Mouse (Mus musculus): ENCODE measurements around the gene N4bp3. TPM values are rescaled to one million over a fixed set of nuclear protein-coding genes. Genes with fewer than 3 reads are reported as not detected.
"Not testable (repeated sequence)": the region's sequence is repeated elsewhere in the genome, so short reads cannot be mapped to it uniquely, and the experiment has no call there.

Gene N4bp3
- polyA plus RNA-seq, 1 experiment: 5.3 TPM

GRCm38 (mm10) chr11:51633721-51634120 is 16.9 kb downstream of the N4bp3 start:
- H3K36me3 ChIP-seq (ENCODE audit: control insufficient read depth, insufficient read depth): peaks cover 7% of the 10 kb centered on the region
- no peak overlapping the region for H3K4me3 ChIP-seq (ENCODE audit: insufficient read depth, poor library complexity, severe bottlenecking)
- H3K27me3 ChIP-seq (ENCODE audit: control insufficient read depth, insufficient read depth, insufficient read length): no peaks in the 10 kb centered on the region
- peaks cover 2% of the 10 kb centered on the region for H3K79me3 ChIP-seq (ENCODE audit: low read depth)
- no peak overlapping the region for H3ac ChIP-seq (ENCODE audit: control insufficient read depth, insufficient read length, low read depth)
- H3K79me2 ChIP-seq (ENCODE audit: control insufficient read depth, insufficient read depth): peaks cover 33% of the 10 kb centered on the region
- TF ChIP-seq MAX (IDR thresholded peaks at IDR 0.05) (no peak), CTCF (IDR thresholded peaks at IDR 0.05; ENCODE audit: control insufficient read depth, insufficient read depth, insufficient read length) (no peak), FOSL1 (IDR thresholded peaks at IDR 0.05; ENCODE audit: insufficient read depth, low read length, poor library complexity, severe bottlenecking) (no peak), MYOG (IDR thresholded peaks at IDR 0.05; ENCODE audit: control insufficient read depth, extremely low read depth, insufficient read length) (no peak), CEBPB (IDR thresholded peaks at IDR 0.05; ENCODE audit: low read depth) (no peak), MYOD1 (IDR thresholded peaks at IDR 0.05; ENCODE audit: control insufficient read depth, insufficient read length, low read depth) (no peak), USF1 (IDR thresholded peaks at IDR 0.05; ENCODE audit: low read depth) (no peak)

- H3K79me2 ChIP-seq (ENCODE audit: control insufficient read depth, insufficient read depth): peaks cover 33% of the 10 kb centered on the region
- H3K4me3 ChIP-seq (ENCODE audit: insufficient read depth, poor library complexity, severe bottlenecking); H3ac ChIP-seq (ENCODE audit: control insufficient read depth, insufficient read length, low read depth); H3K79me3 ChIP-seq (ENCODE audit: low read depth); H3K27me3 ChIP-seq (ENCODE audit: control insufficient read depth, insufficient read depth, insufficient read length): not testable (repeated sequence)
- H3K36me3 ChIP-seq (ENCODE audit: control insufficient read depth, insufficient read depth): peaks cover 12% of the 10 kb centered on the region
Measured at GRCm38 (mm10) chr11:51633200-51633599, 17.4 kb downstream of the N4bp3 start.

GRCm38 (mm10) chr11:51632130-51632753 is 18.4 kb downstream of the N4bp3 start:
- TF ChIP-seq USF1 (IDR thresholded peaks at IDR 0.05; ENCODE audit: low read depth) (no peak), CTCF (IDR thresholded peaks at IDR 0.05; ENCODE audit: control insufficient read depth, insufficient read depth, insufficient read length) (no peak), MAX (IDR thresholded peaks at IDR 0.05) (no peak), CEBPB (IDR thresholded peaks at IDR 0.05; ENCODE audit: low read depth) (no peak), FOSL1 (IDR thresholded peaks at IDR 0.05; ENCODE audit: insufficient read depth, low read length, poor library complexity, severe bottlenecking) (no peak), MYOG (IDR thresholded peaks at IDR 0.05; ENCODE audit: control insufficient read depth, extremely low read depth, insufficient read length) (no peak), MYOD1 (IDR thresholded peaks at IDR 0.05; ENCODE audit: control insufficient read depth, insufficient read length, low read depth) (peak; percentile 32)

GRCm38 (mm10) chr11:51629651-51630314 is 20.9 kb downstream of the N4bp3 start:
- no peak overlapping the region for H3K4me3 ChIP-seq (ENCODE audit: insufficient read depth, poor library complexity, severe bottlenecking)

More at GRCm38 (mm10) chr11:51632130-51632753, 18.4 kb downstream of the N4bp3 start:
- H3K4me3 ChIP-seq (ENCODE audit: insufficient read depth, poor library complexity, severe bottlenecking): no peak overlapping the region
- H3K79me3 ChIP-seq (ENCODE audit: low read depth): peaks cover 2% of the 10 kb centered on the region
- peaks cover 21% of the 10 kb centered on the region for H3K36me3 ChIP-seq (ENCODE audit: control insufficient read depth, insufficient read depth)
- no peaks in the 10 kb centered on the region for H3K27me3 ChIP-seq (ENCODE audit: control insufficient read depth, insufficient read depth, insufficient read length)
- no peak overlapping the region for H3ac ChIP-seq (ENCODE audit: control insufficient read depth, insufficient read length, low read depth)
- H3K79me2 ChIP-seq (ENCODE audit: control insufficient read depth, insufficient read depth): peaks cover 33% of the 10 kb centered on the region

GRCm38 (mm10) chr11:51627907-51628306 is 22.7 kb downstream of the N4bp3 start:
- H3K4me3 ChIP-seq (ENCODE audit: insufficient read depth, poor library complexity, severe bottlenecking): no peak overlapping the region
- TF ChIP-seq MAX (IDR thresholded peaks at IDR 0.05) (no peak), CEBPB (IDR thresholded peaks at IDR 0.05; ENCODE audit: low read depth) (no peak), FOSL1 (IDR thresholded peaks at IDR 0.05; ENCODE audit: insufficient read depth, low read length, poor library complexity, severe bottlenecking) (no peak), MYOD1 (IDR thresholded peaks at IDR 0.05; ENCODE audit: control insufficient read depth, insufficient read length, low read depth) (no peak)
- peaks cover 61% of the 10 kb centered on the region for H3K36me3 ChIP-seq (ENCODE audit: control insufficient read depth, insufficient read depth)
- H3K79me2 ChIP-seq (ENCODE audit: control insufficient read depth, insufficient read depth): peaks cover 35% of the 10 kb centered on the region
- H3K79me3 ChIP-seq (ENCODE audit: low read depth): peaks cover 3% of the 10 kb centered on the region
- no peaks in the 10 kb centered on the region for H3K27me3 ChIP-seq (ENCODE audit: control insufficient read depth, insufficient read depth, insufficient read length)
- no peak overlapping the region for H3ac ChIP-seq (ENCODE audit: control insufficient read depth, insufficient read length, low read depth)

More at GRCm38 (mm10) chr11:51629651-51630314, 20.9 kb downstream of the N4bp3 start:
- no peaks in the 10 kb centered on the region for H3K27me3 ChIP-seq (ENCODE audit: control insufficient read depth, insufficient read depth, insufficient read length)
- TF ChIP-seq USF1 (IDR thresholded peaks at IDR 0.05; ENCODE audit: low read depth): no peak
- peaks cover 31% of the 10 kb centered on the region for H3K79me2 ChIP-seq (ENCODE audit: control insufficient read depth, insufficient read depth)
- peaks cover 2% of the 10 kb centered on the region for H3K79me3 ChIP-seq (ENCODE audit: low read depth)
- peaks cover 42% of the 10 kb centered on the region for H3K36me3 ChIP-seq (ENCODE audit: control insufficient read depth, insufficient read depth)
- H3ac ChIP-seq (ENCODE audit: control insufficient read depth, insufficient read length, low read depth): no peak overlapping the region

GRCm38 (mm10) chr11:51627425-51627824 is 23.2 kb downstream of the N4bp3 start:
- no peaks in the 10 kb centered on the region for H3K27me3 ChIP-seq (ENCODE audit: control insufficient read depth, insufficient read depth, insufficient read length)
- TF ChIP-seq MYOG (IDR thresholded peaks at IDR 0.05; ENCODE audit: control insufficient read depth, extremely low read depth, insufficient read length) (no peak), CTCF (IDR thresholded peaks at IDR 0.05; ENCODE audit: control insufficient read depth, insufficient read depth, insufficient read length) (no peak)
- H3K79me3 ChIP-seq (ENCODE audit: low read depth): peaks cover 6% of the 10 kb centered on the region
- H3K36me3 ChIP-seq (ENCODE audit: control insufficient read depth, insufficient read depth): peaks cover 66% of the 10 kb centered on the region
- H3K79me2 ChIP-seq (ENCODE audit: control insufficient read depth, insufficient read depth): peaks cover 40% of the 10 kb centered on the region
- H3ac ChIP-seq (ENCODE audit: control insufficient read depth, insufficient read length, low read depth): no peak overlapping the region
- H3K4me3 ChIP-seq (ENCODE audit: insufficient read depth, poor library complexity, severe bottlenecking): no peak overlapping the region

Measured in C2C12 (cell line).